Mouse (Mus musculus): ENCODE measurements around the gene Usp5.
"Not testable (repeated sequence)": the region's sequence is repeated elsewhere in the genome, so short reads cannot be mapped to it uniquely, and the experiment has no call there.

Gene Usp5

GRCm38 (mm10) chr6:124811701-124812560, 17.4 kb downstream of the Usp5 start:
- DNase-seq (ENCODE audit: low read depth, low spot score), result no peak

DNA sequence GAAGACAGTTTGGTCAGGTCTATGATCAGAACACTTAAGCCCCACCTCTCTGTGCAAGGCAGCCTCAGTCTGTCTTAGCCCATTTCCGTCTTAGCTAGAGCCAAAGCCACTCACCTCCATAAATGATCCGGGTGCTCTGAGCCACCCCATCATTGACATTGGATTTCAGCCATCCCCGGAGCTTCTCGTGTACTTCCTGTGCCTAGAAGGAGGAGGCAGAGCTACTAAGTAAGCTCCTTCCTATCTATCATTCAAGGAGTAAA, 17.9 kb downstream of the Usp5 start:
- no peak for DNase-seq (ENCODE audit: low read depth, low spot score)

GRCm38 (mm10) chr6:124810566-124811402, 18.5 kb downstream of the Usp5 start:
- not testable (repeated sequence) for DNase-seq (ENCODE audit: low read depth, low spot score)

DNA sequence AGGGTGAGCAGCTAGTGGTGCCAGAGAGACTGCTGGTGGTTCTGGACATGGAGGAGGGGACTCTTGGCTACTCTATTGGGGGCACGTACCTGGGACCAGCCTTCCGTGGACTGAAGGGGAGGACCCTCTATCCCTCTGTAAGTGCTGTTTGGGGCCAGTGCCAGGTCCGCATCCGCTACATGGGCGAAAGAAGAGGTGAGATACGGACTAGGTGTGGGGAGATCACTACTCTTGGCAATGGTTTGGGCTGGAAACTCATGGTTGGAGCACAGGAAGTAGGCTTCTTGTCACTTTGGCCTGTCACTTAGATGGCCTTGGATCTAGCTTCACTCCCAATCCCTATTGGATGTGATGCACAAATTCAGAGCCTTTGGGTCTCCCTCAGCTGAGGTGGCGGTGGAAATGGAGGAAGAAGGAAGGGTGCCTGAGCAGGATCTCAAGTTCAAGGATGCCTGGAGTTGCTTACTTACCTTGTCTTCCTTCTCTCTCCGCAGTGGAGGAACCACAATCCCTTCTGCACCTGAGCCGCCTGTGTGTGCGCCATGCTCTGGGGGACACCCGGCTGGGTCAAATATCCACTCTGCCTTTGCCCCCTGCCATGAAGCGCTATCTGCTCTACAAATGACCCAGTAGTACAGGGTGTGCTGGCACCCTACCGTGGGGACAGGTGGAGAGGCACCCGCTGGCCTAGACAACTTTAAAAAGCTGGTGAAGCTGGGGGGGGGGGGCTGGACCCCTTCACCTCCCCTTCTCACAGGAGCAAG, 19.3 kb downstream of the Usp5 start:
- DNase-seq (ENCODE audit: low read depth, low spot score), result no peak

GRCm38 (mm10) chr6:124809052-124809774, 20.1 kb downstream of the Usp5 start:
- DNase-seq (ENCODE audit: low read depth, low spot score), result peak; percentile 67

- peak; percentile 52 for DNase-seq (ENCODE audit: low read depth, low spot score)
These were observed 20.8 kb downstream of the Usp5 start, which contains the start of gene Spsb2 for GRCm38 (mm10) chr6:124808358-124809012. Gene Spsb2, plus strand, starts transcription at chr6:124808661.

GRCm38 (mm10) chr6:124807986-124808357, 21.3 kb downstream of the Usp5 start:
- no peak for DNase-seq (ENCODE audit: low read depth, low spot score)

DNA sequence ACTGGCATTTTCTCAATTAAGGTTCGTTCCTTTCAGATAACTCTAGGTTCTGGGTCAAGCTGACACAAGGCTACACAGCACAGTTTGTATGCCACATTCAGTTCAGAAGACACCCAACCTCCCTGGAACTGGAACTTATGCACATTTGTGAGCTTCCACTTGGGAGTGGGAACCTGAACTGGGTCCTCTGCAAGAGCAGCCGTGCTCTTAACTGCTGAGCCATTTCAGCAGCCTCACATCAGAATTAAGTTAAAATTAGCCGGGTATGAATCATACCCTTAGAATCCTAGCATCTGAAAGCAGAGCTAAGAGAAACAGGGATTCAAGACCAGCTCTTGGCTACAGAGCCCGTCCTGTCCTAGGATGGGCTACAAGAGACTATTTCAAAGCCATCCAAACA, 21.9 kb downstream of the Usp5 start:
- no peak for DNase-seq (ENCODE audit: low read depth, low spot score)

- DNase-seq (ENCODE audit: low read depth, low spot score), result no peak
These were observed 22.7 kb downstream of the Usp5 start for GRCm38 (mm10) chr6:124806446-124807140.

GRCm38 (mm10) chr6:124805341-124806321, 23.7 kb downstream of the Usp5 start:
- peak; percentile 87 for DNase-seq (ENCODE audit: low read depth, low spot score)

GRCm38 (mm10) chr6:124804341-124804740, 24.9 kb downstream of the Usp5 start:
- DNase-seq (ENCODE audit: low read depth, low spot score), result no peak

DNA sequence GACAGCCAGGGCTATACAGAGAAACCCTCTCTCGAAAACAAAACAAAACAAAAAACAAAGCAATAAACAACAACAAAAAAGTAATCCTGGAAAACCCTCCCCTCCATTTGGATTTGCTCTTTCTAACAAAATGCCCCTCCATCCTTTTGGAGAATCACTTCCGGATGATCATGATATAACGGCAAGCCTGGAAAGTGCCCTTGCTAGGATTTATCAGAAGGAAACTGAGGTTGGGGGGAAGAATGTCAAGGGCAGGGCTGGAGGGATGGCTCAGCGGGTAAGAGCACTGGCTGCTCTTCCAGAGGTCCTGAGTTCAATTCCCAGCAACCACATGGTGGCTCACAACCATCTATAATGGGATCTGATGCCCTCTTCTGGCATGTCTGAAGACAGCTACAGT, 25.6 kb downstream of the Usp5 start:
- not testable (repeated sequence) for DNase-seq (ENCODE audit: low read depth, low spot score)

- no peak for DNase-seq (ENCODE audit: low read depth, low spot score)
These were observed 26.2 kb downstream of the Usp5 start for GRCm38 (mm10) chr6:124803061-124803460.

DNA sequence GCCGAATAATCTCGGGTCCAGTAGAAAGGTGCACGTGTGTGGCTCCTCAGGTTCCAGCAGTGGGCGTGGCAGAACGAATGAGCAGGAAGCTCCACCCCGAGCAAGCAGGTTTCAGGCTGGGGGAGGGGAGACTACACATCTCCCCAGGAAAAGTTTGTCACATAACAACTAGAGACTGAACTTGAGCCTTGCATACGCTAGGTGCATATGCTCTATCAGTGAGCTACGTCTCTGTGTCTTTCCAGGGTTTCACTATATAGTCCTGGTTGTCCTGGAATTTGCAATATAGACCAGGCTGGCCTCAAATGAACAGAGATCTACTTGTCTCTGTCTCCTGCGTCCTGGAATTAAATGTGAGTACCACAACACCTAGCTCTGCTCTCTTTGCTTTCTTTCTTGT, 26.9 kb downstream of the Usp5 start:
- not testable (repeated sequence) for DNase-seq (ENCODE audit: low read depth, low spot score)

DNA sequence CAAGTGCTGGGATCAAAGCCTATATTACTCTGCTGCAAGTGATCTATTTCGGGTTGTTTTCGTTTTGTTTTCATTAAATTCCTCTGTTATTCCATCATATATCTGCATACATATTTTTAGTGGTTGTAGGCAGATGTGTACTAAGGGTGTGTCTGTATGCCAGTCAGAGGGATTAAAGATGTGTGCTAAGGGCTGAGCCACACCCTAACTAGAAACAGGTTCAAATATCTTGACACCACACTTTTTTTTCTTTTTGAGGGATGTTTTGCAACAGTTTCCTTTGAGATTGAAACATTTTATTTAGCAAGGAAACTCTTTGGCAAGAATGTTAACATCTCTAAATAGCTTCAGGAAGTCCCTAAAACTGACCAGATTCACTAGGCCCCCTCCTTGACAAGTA, 33.1 kb downstream of the Usp5 start:
- DNase-seq (ENCODE audit: low read depth, low spot score), result no peak

- no peak for DNase-seq (ENCODE audit: low read depth, low spot score)
These were observed 33.5 kb downstream of the Usp5 start for GRCm38 (mm10) chr6:124795781-124796180.

DNA sequence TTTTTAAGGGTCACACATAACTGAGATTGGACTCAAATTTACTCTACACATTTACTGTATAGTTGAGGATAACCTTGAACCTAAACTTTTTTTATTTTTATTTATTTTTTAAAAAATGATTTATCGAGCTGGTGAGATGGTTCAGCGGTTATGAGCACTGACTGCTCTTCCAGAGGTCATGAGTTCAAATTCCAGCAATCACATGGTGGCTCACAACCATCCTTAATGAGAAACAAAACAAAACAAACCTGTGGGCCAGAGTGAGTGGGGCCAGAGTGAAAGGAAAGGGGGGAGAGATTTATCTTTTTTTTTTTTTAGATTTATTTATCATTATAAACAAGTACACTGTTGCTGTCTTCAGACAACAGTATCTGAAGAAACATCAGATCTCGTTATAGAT, 37.4 kb downstream of the Usp5 start:
- no peak for DNase-seq (ENCODE audit: low read depth, low spot score)

DNA sequence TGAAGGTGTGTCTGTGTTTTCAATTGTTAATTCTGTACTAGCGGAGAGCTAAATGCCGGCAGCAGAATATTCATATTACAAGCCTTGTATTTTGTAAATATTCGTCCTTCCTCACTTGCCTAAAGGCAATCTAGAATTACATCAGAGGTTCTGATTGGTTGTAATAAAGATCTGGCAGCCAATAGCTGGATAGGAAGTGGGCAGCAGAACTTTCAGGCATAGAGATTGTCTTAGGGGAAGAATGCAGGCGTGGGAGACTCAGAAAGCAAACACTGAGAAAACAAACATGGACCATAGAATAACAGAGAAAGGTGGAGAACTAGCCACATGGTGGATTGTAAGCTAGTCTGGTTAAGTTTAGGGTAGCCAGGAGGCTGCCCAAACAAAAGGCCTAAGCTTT, 39.2 kb downstream of the Usp5 start:
- no peak for DNase-seq (ENCODE audit: low read depth, low spot score)

DNA sequence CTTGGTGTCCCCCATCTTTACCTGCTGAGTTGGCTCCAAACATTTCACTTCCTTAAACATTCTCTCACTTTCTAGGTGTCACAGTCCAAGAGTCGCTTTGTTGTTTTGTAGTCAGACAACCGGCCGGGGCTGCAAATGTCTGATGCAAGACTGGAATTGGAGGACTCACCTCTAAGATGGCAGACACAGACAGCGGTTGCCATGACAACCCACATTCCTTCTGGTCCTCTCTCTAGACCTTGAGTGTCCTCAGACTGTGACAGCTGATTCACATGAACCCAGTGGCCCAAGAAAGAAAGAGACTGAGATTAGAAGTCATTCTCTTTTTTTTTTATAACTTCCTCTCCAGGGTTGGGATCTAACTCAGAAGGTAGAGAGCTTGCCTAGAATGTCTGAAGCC, 39.8 kb downstream of the Usp5 start:
- no peak for DNase-seq (ENCODE audit: low read depth, low spot score)

Data from CD4-positive helper T cell, adult 2 months (primary cell).